In genomic region chr10:127189651-127190381, GRCm38 (mm10) we compare ENCODE assay signal across 7 mouse cellular contexts. TPM values are rescaled to one million over a fixed set of nuclear protein-coding genes. Genes with fewer than 3 reads are reported as not detected.
DNase-seq lines count a peak whose midpoint lies in the region; ATAC-seq lines count a peak whose summit lies in the region.

TSS of gene Arhgef25 (minus strand) at chr10:127190083.

- peak within 1 kb of the TSS; percentile 96 for H3K4me2 ChIP-seq in forebrain, embryonic 13.5 days

- intact Hi-C loops in heart, postnatal 36 days (cut with DNase I): no loop called here
- intact Hi-C loops in left cerebral cortex, postnatal 14 days (cut with DNase I): no loop called here

- peaks cover 42% of the 10 kb centered on the region for H3K4me1 ChIP-seq in forebrain, embryonic 13.5 days

- H3K27me3 ChIP-seq in forebrain, embryonic 13.5 days: no peaks in the 10 kb centered on the region

- WGBS in forebrain, embryonic 13.5 days: 1% methylated on average over 35 of the region's 35 CpGs

- H3K9ac ChIP-seq in forebrain, embryonic 13.5 days: peak within 1 kb of the TSS; percentile 84

- H3K9me3 ChIP-seq in forebrain, embryonic 13.5 days (replicated peaks): no peaks in the 10 kb centered on the region

- peaks cover 35% of the 10 kb centered on the region for H3K36me3 ChIP-seq in forebrain, embryonic 13.5 days (ENCODE audit: poor library complexity, severe bottlenecking)

- peak within 1 kb of the TSS; percentile 90 for H3K27ac ChIP-seq in forebrain, embryonic 13.5 days

- ATAC-seq in forebrain, embryonic 13.5 days: no peak

- H3K4me3 ChIP-seq in forebrain, embryonic 13.5 days: peak within 1 kb of the TSS; percentile 71

- DNase-seq in ES-CJ7 (ENCODE audit: low read depth, low spot score): peak; percentile 42
- DNase-seq in adrenal gland, adult (ENCODE audit: inconsistent age in 2 of 2, low spot score in 1 of 2): peak; percentile 62 to 85
- DNase-seq in heart, postnatal 36 days: peak; percentile 68 to 81
- no peak for DNase-seq in left cerebral cortex, postnatal 14 days (ENCODE audit: low spot score in 2 of 2)
- peak; percentile 59 for DNase-seq in mesoderm, embryonic 11.5 days (ENCODE audit: low read depth, low spot score)
- peak; percentile 52 for DNase-seq in testis, postnatal 14 days (ENCODE audit: low spot score)

RNA-seq across cellular contexts. Expression of gene Arhgef25, which starts in this region (rescaled TPM):
- polyA plus RNA-seq in forebrain, embryonic 13.5 days (2015; fragmentation: Nextera tagmentation; extraction: Ambion mirVana): 24.3 and 25.8 TPM in 2 replicates
- total RNA-seq in heart, postnatal 36 days (2021): 10 to 100 TPM; 12.4 to 12.8 TPM
- 100 to 1,000 TPM in 1 of 2 experiments, 10 to 100 TPM in 1; 92.9 to 103 TPM for total RNA-seq in left cerebral cortex, postnatal 14 days (2021)

Comparison
In these comparisons a context has a peak if more than half of its experiments do, and no peak if none do; other contexts are left out.
1. RNA of gene Arhgef25 (total RNA-seq): 92.9 to 103 TPM in left cerebral cortex, postnatal 14 days; 12.4 to 12.8 TPM in heart, postnatal 36 days; every median in the first group is over 4 times any median in the second.
2. DNase-seq: peak in ES-CJ7 (single experiment), adrenal gland, adult (2 of 2), heart, postnatal 36 days (2 of 2), mesoderm, embryonic 11.5 days (single experiment) and testis, postnatal 14 days (single experiment); none in left cerebral cortex, postnatal 14 days (0 of 2).